Mouse (Mus musculus) neural tube, embryonic 11.5 days (tissue): Measurements from ENCODE around the gene C1ra. TPM values are rescaled to one million over a fixed set of nuclear protein-coding genes. Genes with fewer than 3 reads are reported as not detected.
"Not testable (repeated sequence)": the region's sequence is repeated elsewhere in the genome, so short reads cannot be mapped to it uniquely, and the experiment has no call there.

Experiments
- ATAC-seq: fragments of 200-750 bp; cut with Nextera tagmentation; 2 replicates; pipeline ENCODE4 v1.8.0; 2017; ENCODE audit warnings: moderate number of reproducible peaks, mild to moderate bottlenecking, moderate TSS enrichment, moderate library complexity; ENCODE audit not compliant: insufficient read depth, low FRiP score, low TSS enrichment
- DNase-seq: peaks from one replicate; pipeline ENCODE4 v3.0.0-alpha.2; 2015; ENCODE audit warnings: low spot score
- H3K27ac ChIP-seq: fragments of 300-500 bp; sonication (generic); 2 replicates; pipeline ENCODE4 v1.5.1; 2014; ENCODE audit warnings: low read depth, mild to moderate bottlenecking, low read length
- H3K27me3 ChIP-seq: fragments of 300-500 bp; sonication (generic); 2 replicates; pipeline ENCODE4 v1.6.1; 2014; ENCODE audit warnings: mild to moderate bottlenecking, low read length, mixed read lengths; ENCODE audit not compliant: control insufficient read depth, insufficient read depth
- H3K36me3 ChIP-seq: fragments of 300-500 bp; sonication (generic); 2 replicates; pipeline ENCODE4 v1.6.1; 2014; ENCODE audit warnings: mild to moderate bottlenecking, low read length, moderate library complexity, mixed read lengths; ENCODE audit not compliant: control insufficient read depth, insufficient read depth
- H3K4me1 ChIP-seq: fragments of 300-500 bp; sonication (generic); 2 replicates; pipeline ENCODE4 v1.6.1; 2014; ENCODE audit warnings: low read length, mixed read lengths; ENCODE audit not compliant: control insufficient read depth, insufficient read depth
- H3K4me2 ChIP-seq: fragments of 300-500 bp; sonication (generic); 2 replicates; pipeline ENCODE4 v1.6.1; 2014; ENCODE audit warnings: low read depth, mild to moderate bottlenecking, moderate library complexity
- H3K4me3 ChIP-seq: fragments of 300-500 bp; sonication (generic); 2 replicates; pipeline ENCODE4 v1.5.1; 2014; ENCODE audit warnings: low read depth, low read length
- H3K9ac ChIP-seq: fragments of 300-500 bp; sonication (generic); 2 replicates; pipeline ENCODE4 v1.6.1; 2014; ENCODE audit warnings: mild to moderate bottlenecking, low read length
- H3K9me3 ChIP-seq: fragments of 300-500 bp; sonication (generic); 2 replicates; pipeline ENCODE4 v1.6.1; 2016; ENCODE audit warnings: low read length; ENCODE audit not compliant: control insufficient read depth
- WGBS: fragments of 180-500 bp; shearing (Covaris S2); extraction: QIAGEN DNeasy Blood & Tissue Kit; methylation state at CpG from one replicate; pipeline ENCODE4 v1.1.7; 2014; 5-methylcytosine and 5-hydroxymethylcytosine counted together
- polyA plus RNA-seq: library from polyadenylated mRNA; unstranded; fragments of >200 nt; fragmentation: Nextera tagmentation; extraction: Ambion mirVana; gene quantifications from 2 replicates; pipeline ENCODE4 v1.2.1, GENCODE M21; 2014

C1ra gene
- polyA plus RNA-seq, 1 experiment from 2014 or later = 0.12 TPM

GRCm38 (mm10) chr6:124480295-124480694, 31.9 kb upstream of the C1ra start:
- Histone ChIP-seq H3K27ac (no peak overlapping the region), H3K27me3 (no peaks in the 10 kb centered on the region), H3K4me2 (no peak overlapping the region), H3K9ac (no peak overlapping the region), H3K9me3 (no peaks in the 10 kb centered on the region), H3K4me3 (no peak overlapping the region), H3K36me3 (no peaks in the 10 kb centered on the region), H3K4me1 (no peaks in the 10 kb centered on the region)
- no peak for DNase-seq
- WGBS = 57% methylated on average over 4 of the region's 4 CpGs
- no peak for ATAC-seq

GRCm38 (mm10) chr6:124481571-124481970, 30.6 kb upstream of the C1ra start:
- H3K9ac ChIP-seq = no peak overlapping the region
- H3K4me2 ChIP-seq = no peak overlapping the region
- no peak overlapping the region for H3K27ac ChIP-seq
- no peak for ATAC-seq
- peak; percentile 71 for DNase-seq
- H3K4me1 ChIP-seq = no peaks in the 10 kb centered on the region
- H3K36me3 ChIP-seq = no peaks in the 10 kb centered on the region
- no peaks in the 10 kb centered on the region for H3K27me3 ChIP-seq
- H3K9me3 ChIP-seq = no peaks in the 10 kb centered on the region
- no peak overlapping the region for H3K4me3 ChIP-seq
- 26% methylated on average over 6 of the region's 6 CpGs for WGBS

- DNase-seq, H3K9ac ChIP-seq, H3K27me3 ChIP-seq, H3K4me2 ChIP-seq, H3K36me3 ChIP-seq, H3K4me3 ChIP-seq, H3K9me3 ChIP-seq, H3K4me1 ChIP-seq, H3K27ac ChIP-seq, ATAC-seq: not testable (repeated sequence)
- 90% methylated on average over 3 of the region's 3 CpGs for WGBS
These were observed 28.4 kb upstream of the C1ra start for GRCm38 (mm10) chr6:124483831-124484230.

DNA sequence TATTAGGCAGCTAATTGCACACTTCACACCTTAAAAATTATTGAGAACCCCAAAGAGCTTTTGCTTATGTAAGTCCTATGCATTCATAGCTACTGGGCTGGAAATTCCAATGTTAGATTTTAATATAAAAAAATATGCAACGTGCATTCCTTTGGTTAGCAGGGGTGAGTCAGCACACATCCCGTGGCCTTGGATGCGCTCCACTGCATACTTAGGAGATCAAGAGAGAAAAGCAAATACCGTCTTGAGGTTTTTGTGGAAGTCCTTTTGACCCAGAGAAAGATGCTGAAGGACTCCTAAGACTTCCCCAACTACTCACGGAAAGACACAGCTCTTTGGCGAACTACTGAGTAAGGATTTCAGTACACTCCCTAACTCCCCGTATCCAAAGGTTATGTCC, 27.4 kb upstream of the C1ra start:
- Histone ChIP-seq H3K4me1 (no peaks in the 10 kb centered on the region), H3K27me3 (no peaks in the 10 kb centered on the region), H3K4me2 (peak overlapping the region; percentile 33; the same call in 1 of the 2 replicates), H3K27ac (no peak overlapping the region), H3K9ac (no peak overlapping the region), H3K9me3 (no peaks in the 10 kb centered on the region), H3K36me3 (no peaks in the 10 kb centered on the region), H3K4me3 (no peak overlapping the region)
- ATAC-seq = no peak
- DNase-seq = no peak
- 91% methylated on average over 7 of the region's 7 CpGs for WGBS

GRCm38 (mm10) chr6:124485414-124486144, 26.6 kb upstream of the C1ra start:
- H3K9ac ChIP-seq = no peak overlapping the region
- no peaks in the 10 kb centered on the region for H3K27me3 ChIP-seq
- peak overlapping the region; percentile 33 for H3K4me2 ChIP-seq
- H3K4me1 ChIP-seq = no peaks in the 10 kb centered on the region
- peak; percentile 91 for ATAC-seq
- no peak overlapping the region for H3K27ac ChIP-seq
- 0 out of 2 replicates have a peak overlapping the region, but pooled peaks have one; percentile 8 for H3K4me3 ChIP-seq
- H3K9me3 ChIP-seq = no peaks in the 10 kb centered on the region
- H3K36me3 ChIP-seq = no peaks in the 10 kb centered on the region
- DNase-seq = peak; percentile 59
- 34% methylated on average over 21 of the region's 21 CpGs for WGBS

DNA sequence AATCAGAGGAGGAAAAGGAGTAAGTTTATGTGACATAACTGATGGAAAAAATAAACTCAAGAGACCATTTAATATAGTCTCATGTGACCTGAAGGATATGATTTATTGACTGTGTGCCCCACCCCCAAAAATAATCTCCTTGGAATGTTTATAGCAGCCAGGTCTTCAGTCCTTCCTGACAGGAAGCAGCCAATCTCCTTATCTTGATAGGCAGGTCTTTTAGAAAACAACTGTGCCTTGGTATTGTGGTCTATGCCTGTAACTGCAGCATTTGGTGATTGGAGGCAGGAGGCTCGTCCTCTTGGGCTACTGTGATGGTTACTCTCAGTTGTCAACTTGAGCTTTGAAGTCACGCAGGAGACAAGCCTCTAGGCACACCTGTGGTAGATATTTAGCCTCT, 24.7 kb upstream of the C1ra start:
- H3K9ac ChIP-seq = no peak overlapping the region
- ATAC-seq (no peak), DNase-seq (no peak)
- H3K4me2 ChIP-seq = no peak overlapping the region
- no peak overlapping the region for H3K27ac ChIP-seq
- H3K36me3 ChIP-seq = no peaks in the 10 kb centered on the region
- no peaks in the 10 kb centered on the region for H3K9me3 ChIP-seq
- no peaks in the 10 kb centered on the region for H3K4me1 ChIP-seq
- no peaks in the 10 kb centered on the region for H3K27me3 ChIP-seq
- H3K4me3 ChIP-seq = no peak overlapping the region
- WGBS = 61% methylated on average over 2 of the region's 2 CpGs

DNA sequence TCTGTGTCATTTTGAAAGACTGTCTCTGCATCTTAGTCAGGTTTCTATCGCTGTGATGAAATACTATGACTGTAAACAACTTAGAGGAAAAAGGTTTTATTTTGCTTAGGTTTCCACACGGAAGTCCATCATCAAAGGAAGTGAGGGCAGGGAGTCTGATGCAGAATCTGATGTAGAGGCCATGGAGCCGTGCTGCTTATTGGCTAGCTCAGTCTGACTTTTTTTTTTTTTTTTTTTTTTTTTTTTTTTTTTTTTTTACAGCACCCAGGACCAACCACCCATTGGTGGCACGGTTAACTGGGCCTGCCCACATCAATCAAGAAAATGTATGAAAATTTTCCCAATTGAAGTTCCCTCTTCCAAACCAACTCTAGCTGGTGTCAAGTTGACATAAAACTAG, 23.3 kb upstream of the C1ra start:
- WGBS = 88% methylated on average over 4 of the region's 4 CpGs
- H3K4me3 ChIP-seq = no peak overlapping the region

DNA sequence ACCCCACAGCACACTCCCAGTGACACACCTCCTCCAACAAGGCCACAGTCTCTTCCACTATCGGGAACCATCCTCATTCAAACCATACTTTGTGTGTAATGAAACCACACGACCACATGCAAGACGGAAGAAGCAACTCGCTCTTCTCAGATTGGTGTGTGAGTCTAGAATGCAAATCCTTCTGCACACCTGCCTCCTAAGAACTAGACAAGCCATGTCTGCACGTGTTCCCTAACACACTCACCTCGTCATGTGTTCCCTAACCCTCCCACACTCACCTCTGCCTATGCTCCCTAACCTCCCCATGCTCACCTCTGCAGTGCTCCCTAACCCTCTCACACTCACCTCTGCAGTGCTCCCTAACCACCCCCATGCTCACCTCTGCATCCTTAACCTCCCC, 20.8 kb upstream of the C1ra start:
- H3K36me3 ChIP-seq = no peaks in the 10 kb centered on the region
- H3K27ac ChIP-seq = no peak overlapping the region
- H3K4me3 ChIP-seq = no peak overlapping the region
- no peak overlapping the region for H3K4me2 ChIP-seq
- no peaks in the 10 kb centered on the region for H3K4me1 ChIP-seq
- H3K9ac ChIP-seq = no peak overlapping the region
- DNase-seq (no peak), ATAC-seq (no peak)
- WGBS = 85% methylated on average over 6 of the region's 6 CpGs
- H3K9me3 ChIP-seq = no peaks in the 10 kb centered on the region
- no peaks in the 10 kb centered on the region for H3K27me3 ChIP-seq

More for the DNA sequence above, 23.3 kb upstream of the C1ra start:
- H3K4me1 ChIP-seq = no peaks in the 10 kb centered on the region
- H3K9ac ChIP-seq = no peak overlapping the region
- no peak overlapping the region for H3K4me2 ChIP-seq
- ATAC-seq = no peak
- H3K27ac ChIP-seq = no peak overlapping the region
- DNase-seq = no peak
- no peaks in the 10 kb centered on the region for H3K9me3 ChIP-seq
- no peaks in the 10 kb centered on the region for H3K36me3 ChIP-seq
- H3K27me3 ChIP-seq = no peaks in the 10 kb centered on the region

DNA sequence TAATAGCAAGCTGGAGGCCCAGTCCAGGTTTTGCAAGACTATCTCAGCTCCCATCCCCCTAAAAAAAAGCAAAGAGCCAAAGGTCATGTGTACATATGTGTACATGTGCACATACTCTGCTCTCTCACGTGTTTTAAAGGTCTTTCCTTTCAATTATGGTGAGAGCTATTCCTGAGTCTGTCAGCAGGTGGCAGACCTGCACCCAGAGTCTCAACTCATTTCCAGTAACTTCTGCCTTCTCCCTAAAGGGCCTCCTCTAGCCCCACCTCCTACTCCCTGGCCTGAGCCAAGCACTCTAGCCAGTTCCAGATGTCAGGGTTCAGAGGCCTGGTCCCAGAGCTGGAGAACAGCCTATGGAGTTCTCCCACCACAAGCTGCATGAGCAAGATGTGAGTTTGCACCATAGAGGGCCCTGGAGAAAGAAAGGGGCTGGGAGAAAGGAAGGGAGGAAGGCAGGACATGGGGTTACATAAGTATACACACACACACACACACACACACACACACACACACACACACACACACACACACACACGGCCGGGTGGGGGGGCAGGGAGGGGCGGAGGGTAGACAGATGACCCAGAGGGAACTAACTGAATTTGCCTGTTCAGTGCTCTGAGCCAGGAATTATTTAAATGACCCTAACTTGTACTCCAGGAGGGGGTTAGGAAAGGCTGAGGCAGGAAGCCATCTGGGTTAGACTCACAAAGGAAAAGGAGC, 19.2 kb upstream of the C1ra start, which contains the start of gene C1rl:
Gene C1rl (plus strand): TSS at position 272 of the 720 bp plus-strand sequence.
- Histone ChIP-seq H3K9ac (no peak within 1 kb of the TSS), H3K4me1 (no peaks in the 10 kb centered on the region), H3K4me3 (no peak within 1 kb of the TSS), H3K9me3 (no peaks in the 10 kb centered on the region), H3K27me3 (no peaks in the 10 kb centered on the region), H3K27ac (no peak within 1 kb of the TSS), H3K36me3 (no peaks in the 10 kb centered on the region), H3K4me2 (no peak within 1 kb of the TSS)
- ATAC-seq = peak; percentile 60
- DNase-seq = peak; percentile 72
- WGBS = 41% methylated on average over 2 of the region's 4 CpGs
